Mouse (Mus musculus) macrophage (primary cell): Measurements from ENCODE around the gene Slc26a5. TPM values are rescaled to one million over a fixed set of nuclear protein-coding genes. Genes with fewer than 3 reads are reported as not detected.
A peak's percentile ranks its signal among the peaks of the same experiment; 100 is the strongest.

ENCODE experiments used
- H3K27ac ChIP-seq: fragments of 350-480 bp; formaldehyde crosslinking; 2 replicates; pipeline ENCODE4 v1.9.0; 2021
- H3K36me3 ChIP-seq: fragments of 350-480 bp; formaldehyde crosslinking; 2 replicates; pipeline ENCODE4 v1.9.0; 2021; ENCODE audit errors: inconsistent target
- H3K4me3 ChIP-seq: fragments of 350-480 bp; formaldehyde crosslinking; 2 replicates; pipeline ENCODE4 v1.9.0; 2021; ENCODE audit errors: inconsistent target
- H3K79me2 ChIP-seq: fragments of 350-480 bp; formaldehyde crosslinking; 2 replicates; pipeline ENCODE4 v1.9.0; 2021; ENCODE audit errors: inconsistent target
- WGBS: methylation state at CpG from one replicate; pipeline ENCODE4 v1.1.7; 2026; ENCODE audit warnings: inconsistent platforms; ENCODE audit not compliant: missing documents; 5-methylcytosine and 5-hydroxymethylcytosine counted together
- polyA plus RNA-seq: library from polyadenylated mRNA; stranded (reverse); fragments of 250-400 nt; gene quantifications from 3 replicates; pipeline ENCODE4 v1.2.4, GENCODE M21; 2018; ENCODE audit warnings: inconsistent platforms

Slc26a5 gene
- polyA plus RNA-seq, 1 experiment from 2014 or later = not detected

DNA sequence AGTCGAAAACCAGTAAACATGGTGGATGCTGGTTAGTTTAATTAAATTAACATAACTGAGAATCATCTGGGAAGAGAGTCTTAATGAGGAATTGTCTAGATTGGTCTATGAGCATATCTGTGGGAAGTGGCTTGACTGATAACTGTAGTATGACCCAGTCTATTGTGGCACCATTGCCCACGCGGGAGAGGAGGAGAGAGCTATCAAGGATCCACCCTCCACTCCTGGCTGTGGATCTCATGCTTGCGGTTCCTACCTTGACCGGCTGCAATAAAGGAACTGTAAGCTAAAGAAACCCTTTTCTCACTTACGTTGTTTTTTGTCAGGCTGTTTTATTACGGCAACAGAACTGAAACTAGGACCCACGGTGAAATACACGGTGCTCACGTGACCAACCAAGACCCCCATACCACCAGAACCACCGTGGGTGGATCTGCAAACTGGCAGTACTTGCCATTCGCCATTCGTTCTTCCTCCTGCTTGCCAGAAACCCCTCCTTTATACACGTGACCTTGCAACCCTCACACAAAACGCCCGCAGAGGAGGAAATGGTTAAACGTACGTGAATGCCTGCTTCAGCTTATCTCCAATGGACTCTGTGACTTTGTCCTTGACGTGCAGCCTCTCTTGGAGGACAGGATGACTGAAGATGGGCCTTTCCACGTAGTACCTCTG is 18.7 kb downstream of the Slc26a5 start:
- H3K79me2 ChIP-seq = no peaks in the 10 kb centered on the region
- H3K27ac ChIP-seq = no peak overlapping the region
- H3K4me3 ChIP-seq = no peak overlapping the region
- H3K36me3 ChIP-seq = no peaks in the 10 kb centered on the region
- 72% methylated on average over 19 of the region's 20 CpGs for WGBS

DNA sequence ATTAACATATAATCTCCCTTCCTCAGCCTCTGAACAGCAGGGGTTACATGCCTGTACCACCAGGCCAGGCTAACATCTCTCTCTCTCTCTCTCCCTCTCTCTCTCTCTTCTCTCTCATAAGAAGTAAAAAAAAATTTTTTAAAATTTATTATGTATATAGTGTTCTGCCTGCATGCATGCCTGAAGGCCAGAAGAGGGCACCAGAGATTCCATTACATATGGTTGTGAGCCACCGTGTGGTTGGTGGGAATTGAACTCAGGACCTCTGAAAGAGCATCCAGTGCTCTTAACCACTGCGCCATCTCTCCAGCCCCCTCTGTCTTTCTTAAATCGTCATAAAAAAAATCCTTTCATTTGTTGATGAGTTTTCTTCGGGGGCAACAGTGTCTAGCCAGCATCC is 20.7 kb downstream of the Slc26a5 start:
- WGBS = 78% methylated on average over 4 of the region's 4 CpGs
- Histone ChIP-seq H3K36me3 (no peaks in the 10 kb centered on the region), H3K4me3 (no peak overlapping the region), H3K27ac (no peak overlapping the region), H3K79me2 (no peaks in the 10 kb centered on the region)

DNA sequence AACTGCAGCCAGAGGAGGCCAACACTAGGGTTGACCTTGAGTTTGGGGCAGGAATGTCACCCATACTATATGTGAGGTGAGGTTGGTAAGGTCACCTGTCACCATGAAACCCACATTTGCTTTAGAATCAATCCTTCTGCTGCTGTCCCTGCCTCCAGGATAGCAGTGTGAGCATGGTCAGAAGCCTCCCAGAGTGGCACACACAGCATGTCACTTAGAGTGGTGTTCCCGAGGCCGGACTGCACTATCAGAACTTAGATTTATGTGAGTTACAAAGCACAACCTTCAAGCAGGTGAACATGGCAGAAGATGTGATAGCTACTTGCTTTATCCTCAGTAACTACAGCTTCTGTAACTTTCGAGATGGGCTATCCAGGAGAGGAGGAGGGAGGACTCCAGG is 33.6 kb downstream of the Slc26a5 start:
- H3K36me3 ChIP-seq = no peaks in the 10 kb centered on the region
- WGBS = 84% methylated on average over 3 of the region's 3 CpGs
- H3K4me3 ChIP-seq = no peak overlapping the region
- H3K79me2 ChIP-seq = no peaks in the 10 kb centered on the region
- no peak overlapping the region for H3K27ac ChIP-seq

DNA sequence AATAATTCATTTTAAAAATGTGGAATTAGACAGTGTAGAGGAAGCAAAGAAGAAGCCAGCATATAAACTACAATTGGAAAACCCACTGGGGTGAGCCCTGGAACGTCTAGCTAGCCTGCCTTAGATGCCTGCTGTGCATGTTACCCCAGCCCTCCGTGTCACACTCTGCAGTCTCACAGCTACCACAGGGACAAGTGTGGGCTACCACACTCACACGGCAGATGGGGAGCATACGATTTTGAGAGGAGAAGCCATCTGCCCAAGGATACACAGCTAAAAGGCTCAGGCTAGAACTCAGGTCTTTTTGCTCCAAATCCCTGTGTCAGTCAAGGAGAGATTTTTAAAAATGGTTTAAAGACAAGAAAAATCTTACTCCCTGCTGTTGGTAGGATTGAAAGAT is 36.5 kb downstream of the Slc26a5 start:
- Histone ChIP-seq H3K36me3 (no peaks in the 10 kb centered on the region), H3K79me2 (no peaks in the 10 kb centered on the region), H3K4me3 (no peak overlapping the region), H3K27ac (no peak overlapping the region)
- 93% methylated on average over 4 of the region's 4 CpGs for WGBS

DNA sequence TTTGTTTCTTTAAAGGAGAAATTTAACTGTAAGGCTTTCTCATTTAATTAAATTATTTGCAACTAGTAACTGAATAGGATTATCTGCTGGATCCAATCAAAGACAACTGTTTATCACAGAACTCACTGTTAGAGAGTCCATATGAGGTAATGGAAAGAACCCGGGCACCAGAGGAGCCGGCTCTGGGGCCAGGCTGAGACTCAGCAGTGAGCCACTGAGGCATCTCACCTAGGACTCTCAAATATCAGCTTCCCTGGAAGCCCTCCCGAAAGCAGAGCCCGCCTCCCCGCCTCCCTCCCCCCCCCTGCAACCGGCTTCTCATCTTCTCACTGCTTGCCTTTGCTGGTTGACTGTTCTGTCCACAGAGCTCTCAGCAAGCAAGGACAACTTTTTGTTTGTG is 37.8 kb downstream of the Slc26a5 start:
- Histone ChIP-seq H3K27ac (no peak overlapping the region), H3K4me3 (no peak overlapping the region), H3K79me2 (no peaks in the 10 kb centered on the region), H3K36me3 (no peaks in the 10 kb centered on the region)
- WGBS = 80% methylated on average over 5 of the region's 6 CpGs

DNA sequence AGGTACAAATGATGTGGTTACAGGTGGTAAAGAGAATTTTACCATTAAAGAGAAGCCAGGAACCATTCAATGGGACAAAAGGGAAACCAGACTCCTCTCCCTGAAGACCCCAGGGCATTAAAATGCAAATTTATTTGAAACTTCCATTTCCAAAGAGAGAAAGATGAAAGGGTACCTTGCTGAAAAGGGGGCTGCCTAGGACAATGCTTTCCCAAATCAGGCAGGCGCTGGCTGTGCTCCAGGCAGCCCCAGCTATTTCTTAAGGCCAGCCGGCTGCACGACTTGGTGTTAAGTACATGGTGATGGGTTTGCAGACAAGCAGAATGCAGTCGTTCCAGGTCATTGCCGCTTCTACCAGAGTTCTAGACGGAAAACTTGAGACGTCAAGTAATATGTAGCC is 39.0 kb downstream of the Slc26a5 start:
- WGBS = 93% methylated on average over 7 of the region's 7 CpGs
- no peak overlapping the region for H3K4me3 ChIP-seq
- H3K36me3 ChIP-seq = no peaks in the 10 kb centered on the region
- no peak overlapping the region for H3K27ac ChIP-seq
- H3K79me2 ChIP-seq = no peaks in the 10 kb centered on the region

DNA sequence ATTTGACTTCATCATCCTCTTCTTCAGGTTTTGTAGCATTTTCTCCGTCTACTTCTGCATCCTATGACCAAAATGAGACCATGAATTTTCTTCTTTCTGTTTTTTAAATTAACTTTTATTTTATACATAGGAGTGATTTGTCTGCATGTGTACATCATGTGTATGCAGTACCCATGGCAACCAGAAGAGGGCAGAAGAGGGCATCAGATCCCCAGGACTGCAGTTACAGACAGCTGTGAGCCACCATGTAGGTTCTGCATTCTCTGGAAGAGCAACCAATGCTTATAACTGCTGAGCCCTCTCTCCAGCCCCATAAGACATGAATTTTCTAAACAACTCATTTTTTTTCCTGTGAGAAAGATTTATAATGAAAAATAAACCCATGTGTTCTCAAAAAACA is 51.4 kb downstream of the Slc26a5 start:
- 88% methylated on average over 1 of the region's 1 CpGs for WGBS
- H3K79me2 ChIP-seq = no peaks in the 10 kb centered on the region
- H3K4me3 ChIP-seq = no peak overlapping the region
- no peak overlapping the region for H3K27ac ChIP-seq
- no peaks in the 10 kb centered on the region for H3K36me3 ChIP-seq

DNA sequence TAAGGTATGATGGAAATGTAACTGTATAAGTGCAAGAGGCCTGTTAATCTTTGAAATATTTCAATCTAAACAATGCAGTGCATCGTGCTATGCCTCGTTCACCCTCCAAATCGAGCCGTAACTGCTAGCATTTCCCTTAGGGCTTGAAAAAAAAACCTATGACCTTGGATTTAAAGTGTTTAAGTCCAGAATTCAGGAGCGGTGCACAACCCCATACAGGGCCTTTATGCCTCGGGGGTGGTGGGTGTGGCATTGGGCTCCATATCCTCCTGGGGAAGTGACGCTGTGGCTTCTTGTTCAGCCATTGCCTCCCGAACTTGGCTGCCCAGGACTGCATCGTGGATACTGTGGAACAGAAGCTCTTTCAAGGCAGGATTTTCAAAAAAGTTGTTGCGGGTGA is 54.5 kb downstream of the Slc26a5 start:
- Histone ChIP-seq H3K27ac (no peak overlapping the region), H3K4me3 (no peak overlapping the region), H3K79me2 (no peaks in the 10 kb centered on the region), H3K36me3 (no peaks in the 10 kb centered on the region)
- WGBS = 84% methylated on average over 10 of the region's 10 CpGs

DNA sequence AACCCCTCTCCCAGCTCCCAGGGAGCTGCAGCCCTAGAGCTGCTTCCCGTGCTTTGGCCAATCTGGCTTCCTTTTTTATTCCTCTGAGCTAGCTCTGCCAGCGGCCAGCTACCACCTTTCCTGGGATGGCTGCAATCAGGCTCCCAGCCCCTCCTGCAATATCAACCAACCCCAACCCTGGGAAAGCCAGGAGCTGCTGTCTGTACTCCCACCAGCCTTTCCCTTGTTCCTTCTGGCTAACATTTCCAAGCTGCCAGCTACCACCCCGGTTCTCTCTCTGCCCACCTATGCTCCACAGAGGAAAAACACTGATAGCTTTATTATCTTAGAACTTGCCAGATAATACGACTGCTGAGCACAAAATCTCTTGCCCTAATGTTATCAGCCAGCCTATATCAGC is 60.6 kb downstream of the Slc26a5 start:
- 90% methylated on average over 4 of the region's 4 CpGs for WGBS
- no peaks in the 10 kb centered on the region for H3K79me2 ChIP-seq
- H3K4me3 ChIP-seq = no peak overlapping the region
- no peak overlapping the region for H3K27ac ChIP-seq
- peaks cover 37% of the 10 kb centered on the region for H3K36me3 ChIP-seq

DNA sequence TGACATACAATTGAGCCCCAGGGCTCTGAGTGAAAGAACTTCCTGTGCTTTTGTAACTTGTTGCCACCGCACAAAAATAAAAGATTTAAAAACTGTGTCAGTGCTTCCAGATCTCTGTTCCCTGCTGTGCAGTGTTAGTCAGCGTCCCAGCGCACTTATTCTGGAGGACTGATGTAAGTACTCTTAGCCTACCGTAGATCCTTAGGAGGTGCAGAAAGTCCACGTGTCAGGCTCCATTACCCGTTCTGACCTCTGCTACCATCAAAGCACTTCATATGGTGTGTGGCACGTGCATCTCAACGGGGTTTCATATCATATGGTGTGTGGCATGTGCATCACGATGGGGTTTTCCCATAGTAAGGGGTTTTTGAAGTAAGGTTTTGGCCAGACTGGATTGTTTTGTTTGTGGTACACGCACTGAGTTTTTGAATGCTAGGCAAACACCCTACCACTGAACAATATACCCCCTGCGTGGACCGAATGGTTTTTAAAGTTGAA is 61.7 kb downstream of the Slc26a5 start:
- Histone ChIP-seq H3K4me3 (no peak overlapping the region), H3K36me3 (peaks cover 47% of the 10 kb centered on the region), H3K27ac (no peak overlapping the region), H3K79me2 (no peaks in the 10 kb centered on the region)
- WGBS = 94% methylated on average over 12 of the region's 12 CpGs

DNA sequence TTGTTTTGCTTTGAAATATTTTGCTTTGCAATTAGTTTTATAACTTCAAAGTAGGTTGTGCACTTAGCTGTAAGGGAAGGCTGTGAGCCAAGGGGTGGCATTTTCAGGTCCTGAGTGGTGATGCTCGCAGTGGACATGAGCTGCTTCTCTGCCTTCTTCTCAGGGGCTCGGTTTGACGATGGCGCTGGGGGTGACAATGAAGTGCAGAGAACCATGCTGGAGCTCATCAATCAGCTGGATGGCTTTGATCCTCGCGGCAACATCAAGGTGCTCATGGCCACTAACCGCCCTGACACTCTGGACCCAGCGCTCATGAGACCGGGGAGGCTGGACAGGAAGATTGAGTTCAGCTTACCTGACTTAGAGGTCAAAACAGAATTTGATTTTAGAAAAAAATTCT is 62.5 kb downstream of the Slc26a5 start:
- H3K36me3 ChIP-seq = peaks cover 51% of the 10 kb centered on the region
- no peak overlapping the region for H3K27ac ChIP-seq
- H3K4me3 ChIP-seq = no peak overlapping the region
- H3K79me2 ChIP-seq = no peaks in the 10 kb centered on the region
- WGBS = 98% methylated on average over 9 of the region's 9 CpGs

DNA sequence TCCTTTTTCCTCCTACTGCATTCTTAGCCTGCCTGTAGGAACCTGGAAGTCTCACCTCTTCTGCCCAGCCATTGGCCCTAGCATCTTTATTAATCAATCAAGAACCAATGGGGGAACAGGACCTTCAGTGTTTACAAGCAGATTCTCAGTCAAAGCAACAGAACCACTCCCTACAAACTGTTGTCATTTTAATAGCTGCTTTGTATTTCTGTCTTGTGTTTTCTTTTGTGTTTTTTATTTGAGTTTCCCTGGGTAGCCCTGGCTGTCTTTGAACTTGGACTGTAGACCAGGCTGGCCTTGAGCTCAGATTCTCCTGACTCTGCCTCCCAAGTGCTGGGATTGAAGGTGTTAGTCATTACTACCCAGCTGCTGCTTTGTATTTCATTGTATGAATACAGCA is 73.2 kb downstream of the Slc26a5 start:
- Histone ChIP-seq H3K79me2 (peaks cover 82% of the 10 kb centered on the region), H3K4me3 (no peak overlapping the region), H3K27ac (no peak overlapping the region), H3K36me3 (peaks cover 21% of the 10 kb centered on the region)

DNA sequence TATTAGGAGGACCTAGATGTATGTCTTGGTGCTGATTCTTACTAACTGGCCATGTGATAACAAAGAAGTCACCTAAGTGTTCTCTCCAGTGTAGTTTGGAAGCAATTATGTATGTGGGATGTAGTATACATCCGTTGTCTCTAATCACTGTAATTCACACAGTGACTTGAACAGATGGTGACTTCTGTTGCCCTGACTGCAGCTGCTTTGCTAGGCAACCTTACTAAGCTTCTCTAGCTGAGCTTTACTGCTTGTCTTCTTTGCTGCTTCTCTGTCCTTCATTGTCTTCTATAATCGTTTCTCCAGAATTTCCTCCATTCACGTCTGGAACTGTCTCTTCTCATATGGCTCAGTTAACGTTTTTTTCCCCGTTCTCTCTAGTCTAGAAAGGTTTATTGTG is 76.3 kb downstream of the Slc26a5 start:
- Histone ChIP-seq H3K27ac (no peak overlapping the region), H3K4me3 (no peak overlapping the region), H3K79me2 (peaks cover 82% of the 10 kb centered on the region), H3K36me3 (no peaks in the 10 kb centered on the region)
- WGBS = 83% methylated on average over 5 of the region's 5 CpGs

DNA sequence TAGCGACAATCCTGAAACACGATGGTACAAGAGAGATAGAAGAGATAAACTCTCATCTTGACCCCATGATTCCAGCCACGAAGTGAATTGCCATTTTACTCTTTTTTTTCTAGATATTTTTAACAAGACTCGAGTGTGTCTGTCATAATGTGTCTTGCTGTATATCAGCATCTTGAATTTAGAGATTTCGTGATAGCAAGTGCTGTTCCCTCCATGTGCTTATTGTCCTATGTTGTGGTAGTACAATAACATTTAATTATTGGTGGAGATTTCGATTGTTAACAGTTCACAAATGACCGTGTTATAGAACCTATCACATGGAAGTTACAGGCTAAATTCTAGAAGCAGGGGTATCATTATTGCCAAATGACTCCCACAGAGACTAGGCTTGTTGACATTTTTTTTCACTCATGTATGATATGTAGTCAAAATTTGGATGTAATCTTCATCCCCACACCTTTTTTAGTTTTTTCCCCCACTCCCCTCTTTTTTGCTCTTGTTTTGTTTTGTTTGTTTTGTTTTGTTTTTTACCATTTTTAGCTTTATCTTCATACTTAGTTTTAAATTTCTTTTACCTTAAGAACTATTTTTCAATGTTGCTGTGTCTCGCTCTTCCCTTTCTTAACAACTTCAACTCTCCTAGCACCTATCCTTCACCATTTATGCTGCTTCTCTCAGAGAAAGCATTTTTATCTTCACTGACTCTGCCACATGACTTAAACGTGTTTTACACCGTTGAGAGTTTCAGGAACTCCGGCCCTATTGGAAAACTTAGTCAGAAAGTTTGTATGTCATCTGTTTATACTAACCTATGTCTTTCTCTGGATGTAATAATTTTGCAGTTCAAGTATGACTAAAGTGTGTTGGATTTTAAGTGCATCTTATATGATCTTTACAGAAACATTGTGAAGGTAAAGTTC is 78.0 kb downstream of the Slc26a5 start:
- Histone ChIP-seq H3K27ac (peak overlapping the region; percentile 56), H3K36me3 (peaks cover 3% of the 10 kb centered on the region; the same call in 1 of the 2 replicates), H3K79me2 (peaks cover 77% of the 10 kb centered on the region), H3K4me3 (peak overlapping the region; percentile 94)
- 36% methylated on average over 11 of the region's 11 CpGs for WGBS
